Mouse (Mus musculus) midbrain, embryonic 16.5 days (tissue): ENCODE data around the gene Ttc22. TPM values are rescaled to one million over a fixed set of nuclear protein-coding genes. Genes with fewer than 3 reads are reported as not detected.

Experiments used
- ATAC-seq: fragments of 200-750 bp; cut with Nextera tagmentation; 2 replicates; pipeline ENCODE4 v1.8.0; 2017; ENCODE audit warnings: moderate TSS enrichment
- H3K27ac ChIP-seq: fragments of 300-500 bp; sonication (generic); 2 replicates; pipeline ENCODE4 v1.5.1; 2014; ENCODE audit warnings: mild to moderate bottlenecking, low read length, mixed read lengths
- H3K27me3 ChIP-seq: fragments of 300-500 bp; sonication (generic); 2 replicates; pipeline ENCODE4 v1.6.1; 2014; ENCODE audit warnings: low read depth, low read length, mixed read lengths; ENCODE audit not compliant: control insufficient read depth, insufficient read depth
- H3K36me3 ChIP-seq: fragments of 300-500 bp; sonication (generic); 2 replicates; pipeline ENCODE4 v1.6.1; 2014; ENCODE audit warnings: mild to moderate bottlenecking, low read length, moderate library complexity, mixed read lengths; ENCODE audit not compliant: control insufficient read depth, insufficient read depth
- H3K4me1 ChIP-seq: fragments of 300-500 bp; sonication (generic); 2 replicates; pipeline ENCODE4 v1.6.1; 2014; ENCODE audit warnings: mild to moderate bottlenecking, low read length, mixed read lengths; ENCODE audit not compliant: control insufficient read depth, insufficient read depth
- H3K4me2 ChIP-seq: fragments of 300-500 bp; sonication (generic); 2 replicates; pipeline ENCODE4 v1.6.1; 2014; ENCODE audit warnings: mild to moderate bottlenecking, low read length, mixed read lengths
- H3K4me3 ChIP-seq: fragments of 300-500 bp; sonication (generic); 2 replicates; pipeline ENCODE4 v1.5.1; 2014; ENCODE audit warnings: low read depth, mild to moderate bottlenecking, low read length, moderate library complexity, mixed read lengths
- H3K9ac ChIP-seq: fragments of 300-500 bp; sonication (generic); 2 replicates; pipeline ENCODE4 v1.6.1; 2014; ENCODE audit warnings: low read depth, low read length, mixed read lengths
- H3K9me3 ChIP-seq: fragments of 300-500 bp; sonication (generic); replicated peaks from 2 replicates; pipeline ENCODE4 v1.6.1; 2014; ENCODE audit warnings: mild to moderate bottlenecking, low read length, mixed read lengths; ENCODE audit not compliant: control insufficient read depth, poor library complexity, severe bottlenecking
- WGBS: fragments of 180-500 bp; shearing (Covaris S2); extraction: QIAGEN DNeasy Blood & Tissue Kit; methylation state at CpG from one replicate; pipeline ENCODE4 v1.1.7; 2014; 5-methylcytosine and 5-hydroxymethylcytosine counted together
- polyA plus RNA-seq: library from polyadenylated mRNA; unstranded; fragments of >200 nt; fragmentation: Nextera tagmentation; extraction: Ambion mirVana; gene quantifications from 2 replicates; pipeline ENCODE4 v1.2.1, GENCODE M21; 2015

The Ttc22 gene
- polyA plus RNA-seq, 1 experiment from 2014 or later: 4.4 TPM

- 88% methylated on average over 6 of the region's 6 CpGs for WGBS
- peaks cover 40% of the 10 kb centered on the region for H3K36me3 ChIP-seq
- no peak overlapping the region for H3K9ac ChIP-seq
- H3K9me3 ChIP-seq: no peaks in the 10 kb centered on the region
- H3K4me2 ChIP-seq: no peak overlapping the region
- H3K27me3 ChIP-seq: no peaks in the 10 kb centered on the region
- no peaks in the 10 kb centered on the region for H3K4me1 ChIP-seq
- H3K4me3 ChIP-seq: no peak overlapping the region
- ATAC-seq: no peak
- H3K27ac ChIP-seq: no peak overlapping the region
Measured at GRCm38 (mm10) chr4:106664697-106665096, 42.5 kb downstream of the Ttc22 start.

- WGBS: 94% methylated on average over 2 of the region's 2 CpGs
- Histone ChIP-seq H3K9me3 (no peaks in the 10 kb centered on the region), H3K4me3 (no peak overlapping the region), H3K4me2 (no peak overlapping the region), H3K4me1 (no peaks in the 10 kb centered on the region), H3K27ac (no peak overlapping the region), H3K9ac (no peak overlapping the region), H3K27me3 (no peaks in the 10 kb centered on the region), H3K36me3 (peaks cover 45% of the 10 kb centered on the region)
- ATAC-seq: no peak
Measured at GRCm38 (mm10) chr4:106665269-106665668, 43.0 kb downstream of the Ttc22 start.

GRCm38 (mm10) chr4:106665673-106666072 lies 43.4 kb downstream of the Ttc22 start:
- H3K27ac ChIP-seq: no peak overlapping the region
- no peaks in the 10 kb centered on the region for H3K4me1 ChIP-seq
- no peak overlapping the region for H3K4me2 ChIP-seq
- H3K9ac ChIP-seq: no peak overlapping the region
- H3K4me3 ChIP-seq: no peak overlapping the region
- no peaks in the 10 kb centered on the region for H3K27me3 ChIP-seq
- peaks cover 49% of the 10 kb centered on the region for H3K36me3 ChIP-seq
- no peaks in the 10 kb centered on the region for H3K9me3 ChIP-seq
- no peak for ATAC-seq
- 97% methylated on average over 10 of the region's 10 CpGs for WGBS

- H3K36me3 ChIP-seq: peaks cover 47% of the 10 kb centered on the region
Measured at GRCm38 (mm10) chr4:106666546-106666945, 44.3 kb downstream of the Ttc22 start.

GRCm38 (mm10) chr4:106676749-106677148 lies 54.5 kb downstream of the Ttc22 start:
- Histone ChIP-seq H3K27me3 (no peaks in the 10 kb centered on the region), H3K27ac (no peak overlapping the region), H3K9me3 (no peaks in the 10 kb centered on the region), H3K4me2 (no peak overlapping the region), H3K9ac (no peak overlapping the region), H3K36me3 (peaks cover 15% of the 10 kb centered on the region), H3K4me3 (no peak overlapping the region), H3K4me1 (peaks cover 7% of the 10 kb centered on the region)
- no peak for ATAC-seq
- 94% methylated on average over 5 of the region's 5 CpGs for WGBS

More at GRCm38 (mm10) chr4:106666546-106666945, 44.3 kb downstream of the Ttc22 start:
- Histone ChIP-seq H3K27ac (no peak overlapping the region), H3K4me2 (no peak overlapping the region), H3K9ac (no peak overlapping the region), H3K9me3 (no peaks in the 10 kb centered on the region), H3K27me3 (no peaks in the 10 kb centered on the region), H3K4me1 (no peaks in the 10 kb centered on the region), H3K4me3 (no peak overlapping the region)
- WGBS: 93% methylated on average over 2 of the region's 2 CpGs
- no peak for ATAC-seq

- H3K9ac ChIP-seq: peak within 1 kb of the TSS; percentile 83
- peak within 1 kb of the TSS; percentile 84 for H3K4me2 ChIP-seq
- H3K4me3 ChIP-seq: peak within 1 kb of the TSS; percentile 68
- no peak within 1 kb of the TSS for H3K27ac ChIP-seq
- WGBS: under 1% methylated on average over 43 of the region's 43 CpGs
- ATAC-seq: peak; percentile 95
- peaks cover 7% of the 10 kb centered on the region for H3K4me1 ChIP-seq
- H3K27me3 ChIP-seq: no peaks in the 10 kb centered on the region
- H3K36me3 ChIP-seq: peaks cover 9% of the 10 kb centered on the region
- H3K9me3 ChIP-seq: no peaks in the 10 kb centered on the region
Measured at GRCm38 (mm10) chr4:106678442-106679118, 56.3 kb downstream of the Ttc22 start, which contains the start of gene Ttc4. TSS of gene Ttc4 (minus strand) at chr4:106678944.

GRCm38 (mm10) chr4:106679152-106679551 lies 56.9 kb downstream of the Ttc22 start:
- H3K27me3 ChIP-seq: no peaks in the 10 kb centered on the region
- peak overlapping the region; percentile 84 for H3K4me2 ChIP-seq
- no peaks in the 10 kb centered on the region for H3K9me3 ChIP-seq
- ATAC-seq: peak; percentile 68
- no peak overlapping the region for H3K27ac ChIP-seq
- peaks cover 8% of the 10 kb centered on the region; the same call in 1 of the 2 replicates for H3K36me3 ChIP-seq
- H3K9ac ChIP-seq: peak overlapping the region; percentile 83; the same call in 1 of the 2 replicates
- H3K4me1 ChIP-seq: peaks cover 7% of the 10 kb centered on the region
- H3K4me3 ChIP-seq: peak overlapping the region; percentile 68
- WGBS: 52% methylated on average over 3 of the region's 3 CpGs

- H3K27ac ChIP-seq: no peak overlapping the region
- H3K9me3 ChIP-seq: no peaks in the 10 kb centered on the region
- no peak overlapping the region for H3K9ac ChIP-seq
- 0 out of 2 replicates have a peak, but pooled peaks cover 3% of the 10 kb centered on the region for H3K36me3 ChIP-seq
- no peak for ATAC-seq
- WGBS: 52% methylated on average over 2 of the region's 2 CpGs
- H3K4me3 ChIP-seq: no peak overlapping the region
- no peaks in the 10 kb centered on the region for H3K27me3 ChIP-seq
- no peak overlapping the region for H3K4me2 ChIP-seq
- H3K4me1 ChIP-seq: peaks cover 7% of the 10 kb centered on the region
Measured at GRCm38 (mm10) chr4:106680955-106681354, 58.7 kb downstream of the Ttc22 start.

GRCm38 (mm10) chr4:106688636-106689296 lies 66.5 kb downstream of the Ttc22 start:
- H3K9ac ChIP-seq: no peak overlapping the region
- H3K27me3 ChIP-seq: no peaks in the 10 kb centered on the region; the same call in 1 of the 2 replicates
- no peaks in the 10 kb centered on the region for H3K4me1 ChIP-seq
- H3K9me3 ChIP-seq: no peaks in the 10 kb centered on the region
- no peak overlapping the region for H3K4me2 ChIP-seq
- no peak overlapping the region for H3K4me3 ChIP-seq
- ATAC-seq: no peak
- no peaks in the 10 kb centered on the region for H3K36me3 ChIP-seq
- WGBS: 58% methylated on average over 3 of the region's 3 CpGs
- H3K27ac ChIP-seq: no peak overlapping the region
